Mouse (Mus musculus) cerebellum, postnatal 14 days (tissue): ENCODE measurements around the gene Ablim1.

Experiments used
- DNase-seq, 2 experiments: peaks; one replicate each; pipeline ENCODE4 v3.0.0; 2021; ENCODE audit warnings: mixed read lengths in 2 of 2

Gene Ablim1

GRCm38 (mm10) chr19:57340900-57341742, 26.4 kb upstream of the Ablim1 start:
- no peak for DNase-seq

DNA sequence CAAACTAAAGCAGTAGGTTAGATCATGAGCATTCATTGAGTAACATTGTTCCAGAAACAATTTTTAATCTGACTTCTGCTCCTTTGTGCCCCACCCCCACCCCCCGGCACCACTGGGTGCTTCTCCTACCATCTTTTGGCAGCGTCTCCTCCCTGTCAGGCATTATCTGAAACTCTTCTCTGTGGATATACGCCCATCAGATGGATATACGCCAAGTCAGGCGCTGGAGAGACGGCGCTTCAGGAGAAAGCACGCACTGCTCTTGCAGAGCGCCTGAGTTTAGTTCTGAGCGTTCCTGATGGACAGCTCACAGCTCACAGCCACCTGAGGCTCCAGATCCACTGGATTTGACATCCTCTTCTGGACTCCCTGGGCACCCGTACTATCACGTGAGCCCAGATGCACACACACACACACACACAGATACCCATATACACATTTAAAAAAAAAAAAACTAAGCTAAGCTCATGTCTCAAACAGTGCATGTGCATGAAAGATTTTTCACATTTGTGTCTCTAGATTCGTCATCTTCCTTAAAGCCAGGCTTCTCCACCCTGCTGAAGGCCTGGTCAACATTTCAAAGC, 24.7 kb upstream of the Ablim1 start:
- no peak for DNase-seq

DNA sequence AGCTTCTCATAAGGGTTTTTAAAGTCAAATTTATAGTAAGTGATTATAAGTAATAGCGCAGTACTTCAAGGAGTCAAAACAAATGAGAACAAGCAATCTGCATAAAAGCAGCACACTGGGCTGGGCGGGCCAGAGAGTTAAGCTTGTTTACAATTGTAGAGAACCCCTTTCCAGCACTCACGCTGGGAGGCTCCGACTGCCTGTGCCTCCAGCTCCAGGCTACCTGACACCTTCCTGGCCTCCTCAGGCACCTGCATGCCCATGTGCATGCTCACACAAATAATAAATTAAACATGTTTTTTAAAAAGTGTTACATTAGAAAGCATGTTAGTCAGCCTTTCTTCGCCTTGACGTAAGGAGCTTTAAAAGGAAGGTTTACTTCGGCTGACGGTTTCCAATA, 20.4 kb upstream of the Ablim1 start:
- no peak for DNase-seq

- no peak for DNase-seq
Observed at GRCm38 (mm10) chr19:57333356-57333755, 18.6 kb upstream of the Ablim1 start.

- DNase-seq, result no peak
Observed at GRCm38 (mm10) chr19:57331237-57331636, 16.5 kb upstream of the Ablim1 start.

GRCm38 (mm10) chr19:57330309-57330708, 15.6 kb upstream of the Ablim1 start:
- no peak for DNase-seq

DNA sequence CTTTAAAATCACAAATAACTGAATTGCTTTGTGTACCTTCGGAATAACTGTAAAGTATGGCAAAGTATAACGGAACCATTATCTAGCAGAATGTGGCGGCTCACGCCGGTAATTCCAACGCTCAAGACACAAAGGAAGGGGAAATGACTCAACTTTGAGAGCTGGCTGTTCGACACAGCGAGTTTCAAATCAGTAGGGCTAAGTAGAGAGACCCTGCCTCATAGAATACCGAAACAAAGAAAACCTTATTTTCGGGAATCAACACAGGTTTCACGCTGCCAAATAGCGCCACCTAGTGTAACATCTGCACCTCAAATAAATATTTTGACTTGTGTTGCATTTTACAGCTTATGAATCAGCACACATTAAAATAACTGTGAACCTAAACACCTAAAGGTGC, 14.1 kb upstream of the Ablim1 start:
- DNase-seq, result peak; percentile 72 to 77

DNA sequence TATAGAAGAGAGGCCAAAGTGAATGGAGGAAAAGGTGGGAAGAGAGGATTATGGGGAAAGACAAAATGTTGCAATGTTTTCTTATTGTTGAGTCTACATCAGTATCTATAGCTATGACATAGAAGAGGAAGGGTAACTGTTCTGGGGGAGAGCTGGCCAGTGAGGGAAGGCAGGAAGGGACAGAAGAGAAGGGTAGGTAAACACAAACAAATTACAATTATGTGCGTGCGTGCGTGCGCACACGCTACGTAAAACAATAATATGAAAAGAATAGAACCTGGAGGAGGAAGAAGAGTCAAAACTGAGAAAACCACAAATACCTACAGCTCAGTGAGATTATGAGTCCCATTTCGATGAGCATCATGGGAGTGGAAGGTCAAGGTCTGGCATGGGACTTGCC, 13.6 kb upstream of the Ablim1 start:
- DNase-seq, result no peak

DNA sequence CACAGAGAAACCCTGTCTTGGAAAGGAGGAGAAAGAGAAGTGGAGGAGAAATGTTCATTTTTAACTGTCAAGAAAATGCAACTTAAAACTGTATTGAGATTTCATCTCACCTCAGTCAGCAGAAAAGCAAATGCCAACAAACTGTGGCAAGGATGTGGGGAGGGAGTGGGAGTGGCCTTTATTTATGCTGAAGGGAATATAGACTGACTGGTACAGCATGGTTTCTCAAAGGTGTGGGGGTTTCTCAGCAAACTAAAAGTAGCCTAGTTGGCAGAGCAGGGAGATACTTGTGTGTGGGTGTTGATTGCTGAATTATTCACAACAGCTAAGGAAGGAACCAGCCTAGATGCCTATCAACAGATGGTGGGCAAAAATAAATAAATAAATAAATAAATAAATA, 13.0 kb upstream of the Ablim1 start:
- DNase-seq, result no peak

GRCm38 (mm10) chr19:57325748-57326300, 11.1 kb upstream of the Ablim1 start:
- peak; percentile 89 to 94 for DNase-seq

GRCm38 (mm10) chr19:57323087-57323486, 8.4 kb upstream of the Ablim1 start:
- DNase-seq, result no peak

DNA sequence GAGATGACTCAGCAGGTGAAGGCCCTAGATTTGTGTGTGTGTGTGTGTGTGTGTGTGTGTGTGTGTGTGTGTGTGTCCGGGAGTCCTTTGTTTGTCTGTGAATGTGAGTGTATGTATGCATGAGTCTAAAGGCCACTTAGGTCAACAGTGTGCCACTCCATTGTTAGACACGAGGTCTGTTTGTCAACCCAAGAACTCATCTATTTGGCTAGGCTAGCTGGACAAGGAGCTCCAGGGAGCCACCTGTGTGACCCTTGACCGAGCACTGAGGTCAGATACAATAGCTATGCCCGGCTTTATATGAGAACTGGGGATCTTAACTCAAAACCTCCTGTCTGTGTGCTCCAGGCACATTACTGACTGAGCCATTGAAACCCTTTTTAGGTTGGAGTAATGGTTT, 7.8 kb upstream of the Ablim1 start:
- DNase-seq, result no peak

DNA sequence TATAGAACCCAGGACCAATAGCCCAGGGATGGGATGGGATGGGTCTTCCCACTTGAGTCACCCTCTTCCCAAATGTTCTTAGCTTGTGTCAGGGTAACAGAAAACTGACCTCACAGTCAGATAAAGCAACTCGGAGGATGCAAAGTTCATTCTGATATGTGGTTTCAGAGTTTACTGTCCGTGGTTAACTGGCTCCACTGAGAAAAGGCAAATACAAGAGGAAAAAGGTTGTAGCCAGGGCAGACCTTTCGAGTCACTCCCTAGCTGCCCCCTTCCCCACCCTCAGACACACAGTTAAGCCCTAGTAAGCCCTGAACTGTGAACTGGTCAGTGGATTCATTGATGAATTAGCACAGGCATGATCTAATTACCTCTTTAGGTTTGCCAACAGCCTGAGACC, 7.1 kb upstream of the Ablim1 start:
- DNase-seq, result no peak

DNA sequence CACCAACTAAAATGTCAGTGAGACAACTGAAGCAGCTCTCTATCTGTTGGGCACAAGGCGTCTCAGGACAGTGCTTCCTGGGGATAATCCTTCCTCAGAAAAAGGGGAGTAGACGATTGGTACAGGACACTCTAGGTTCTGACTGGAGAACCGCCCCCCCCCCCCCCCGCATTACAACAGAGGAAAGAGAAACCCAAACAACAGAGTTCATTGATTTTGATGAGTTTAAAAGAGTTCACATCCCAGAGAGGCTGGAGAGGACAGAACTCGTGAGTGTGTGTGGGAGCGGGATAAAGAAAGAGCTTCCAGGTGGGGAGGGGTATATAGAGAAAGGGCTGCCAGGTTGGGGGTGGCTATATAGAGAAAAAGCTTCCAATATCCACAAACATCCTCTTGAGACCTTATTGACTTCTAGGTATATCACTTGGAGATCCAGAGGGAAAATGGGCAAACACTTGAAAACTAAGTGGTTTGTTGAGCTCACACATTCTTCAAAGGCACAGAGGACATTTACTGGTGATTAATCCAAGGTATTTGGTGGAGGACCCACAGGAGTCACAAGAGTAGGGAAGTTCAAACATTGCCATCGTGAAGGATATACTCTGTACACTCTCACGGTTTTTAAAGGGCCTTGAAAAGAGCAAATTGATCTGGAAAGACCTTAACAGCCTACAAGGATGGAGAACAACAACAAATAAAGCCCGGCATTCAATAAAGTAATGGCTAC, 6.1 kb upstream of the Ablim1 start:
- no peak for DNase-seq

- DNase-seq, result no peak
Observed at GRCm38 (mm10) chr19:57316597-57316996, 1.9 kb upstream of the Ablim1 start.

DNA sequence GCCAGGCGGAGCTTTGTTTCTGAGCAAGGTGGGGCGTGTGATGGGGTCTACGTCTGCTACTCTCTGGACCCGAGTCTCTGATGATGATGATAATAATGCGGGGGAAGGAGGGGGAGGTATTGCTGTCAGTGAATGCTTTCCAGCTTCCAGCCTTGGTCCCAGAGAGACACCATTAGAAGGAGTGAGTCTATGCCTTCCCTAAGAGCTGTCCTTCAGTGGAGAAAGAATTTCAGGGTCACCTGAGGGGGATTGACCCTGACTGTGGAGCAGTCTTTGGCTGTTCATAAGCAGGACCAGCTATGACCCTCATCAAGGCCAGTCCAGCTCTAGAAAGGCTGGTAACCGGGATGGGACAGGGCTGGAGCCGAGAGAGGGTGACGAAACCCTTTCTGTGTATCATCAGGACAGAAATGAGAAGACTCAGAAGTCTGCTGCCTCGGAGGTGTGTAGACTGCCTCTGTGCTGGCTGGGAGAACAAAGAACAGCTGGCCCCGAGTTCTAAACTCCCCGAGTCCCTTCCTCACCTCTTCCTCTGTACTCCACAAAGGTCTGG, 370 bp upstream of the Ablim1 start:
- no peak for DNase-seq

DNA sequence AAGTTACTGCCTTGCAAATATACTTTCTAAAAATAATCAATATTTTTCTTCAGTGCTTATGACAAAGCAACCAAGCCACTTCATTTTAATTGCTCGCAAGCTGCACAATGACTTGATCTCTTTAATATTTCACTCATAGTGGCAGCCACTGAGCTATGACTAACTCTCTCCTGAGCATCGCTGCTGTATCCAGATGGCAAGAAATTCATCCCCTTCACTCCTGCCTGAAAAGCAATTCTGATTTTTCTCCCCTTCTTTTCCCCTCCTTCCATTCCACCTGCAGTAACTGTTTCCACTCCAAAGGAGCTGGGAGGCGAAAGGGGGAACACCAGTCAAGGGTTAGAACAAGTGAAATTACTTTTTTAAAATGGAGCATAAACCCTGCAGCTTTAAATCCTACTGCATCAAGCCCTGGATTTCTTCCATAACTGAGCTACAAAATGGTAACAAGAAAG, 801 bp downstream of the Ablim1 start:
- no peak for DNase-seq

GRCm38 (mm10) chr19:57313226-57313625, 1.5 kb downstream of the Ablim1 start:
- DNase-seq, result no peak

- DNase-seq, result no peak
Observed at GRCm38 (mm10) chr19:57309980-57310379, 4.7 kb downstream of the Ablim1 start.

- no peak for DNase-seq
Observed at GRCm38 (mm10) chr19:57306601-57307000, 8.1 kb downstream of the Ablim1 start.

GRCm38 (mm10) chr19:57305972-57306371, 8.7 kb downstream of the Ablim1 start:
- DNase-seq, result no peak

DNA sequence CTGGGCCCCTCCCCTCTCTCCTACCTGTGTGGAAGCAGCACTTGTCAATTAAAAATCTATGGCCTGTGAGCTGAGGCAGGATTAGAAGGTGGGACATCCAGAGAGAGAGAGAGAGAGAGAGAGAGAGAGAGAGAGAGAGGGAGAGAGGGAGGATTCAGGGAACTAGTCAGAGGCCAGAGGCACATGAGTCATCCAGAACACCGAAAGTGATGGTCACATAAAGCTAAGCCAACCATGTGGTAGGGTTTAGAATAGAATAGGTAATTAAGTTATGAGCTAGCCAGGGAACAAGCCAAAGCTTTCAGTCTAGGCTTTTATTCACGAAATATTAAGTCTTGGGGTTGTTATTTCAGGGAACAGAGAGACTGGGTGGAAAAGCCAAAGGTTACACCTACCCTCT, 10.1 kb downstream of the Ablim1 start:
- DNase-seq, result no peak

DNA sequence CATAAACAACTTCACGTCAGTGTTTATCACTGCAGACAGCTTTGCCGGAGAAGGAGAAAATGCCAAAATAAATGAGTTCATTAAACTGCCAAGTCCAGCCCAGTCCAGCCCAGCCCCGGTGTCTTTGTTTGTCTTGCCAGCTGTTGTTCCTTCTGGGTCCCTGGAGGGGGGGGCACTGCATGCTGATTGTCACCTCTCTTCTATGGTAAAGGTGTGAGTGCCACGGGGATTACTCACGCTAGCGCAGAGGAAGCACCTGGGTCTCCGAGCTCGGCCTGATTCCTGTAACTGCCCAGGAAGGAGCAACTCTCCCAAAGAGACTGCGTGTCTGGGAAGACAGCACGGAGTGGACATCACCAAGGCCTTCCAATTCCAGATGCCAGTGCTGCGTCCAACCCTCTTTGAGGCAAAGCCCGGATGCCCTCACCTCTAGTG, 12.7 kb downstream of the Ablim1 start:
- no peak for DNase-seq
